Mouse (Mus musculus) CD4-positive helper T cell, adult 2 months (primary cell): ENCODE data around the gene Cabp1.

Source experiments
- DNase-seq: peaks from one replicate; pipeline ENCODE4 v3.0.0-alpha.2; 2012; ENCODE audit warnings: low read depth, missing footprints, low spot score

The Cabp1 gene

DNA sequence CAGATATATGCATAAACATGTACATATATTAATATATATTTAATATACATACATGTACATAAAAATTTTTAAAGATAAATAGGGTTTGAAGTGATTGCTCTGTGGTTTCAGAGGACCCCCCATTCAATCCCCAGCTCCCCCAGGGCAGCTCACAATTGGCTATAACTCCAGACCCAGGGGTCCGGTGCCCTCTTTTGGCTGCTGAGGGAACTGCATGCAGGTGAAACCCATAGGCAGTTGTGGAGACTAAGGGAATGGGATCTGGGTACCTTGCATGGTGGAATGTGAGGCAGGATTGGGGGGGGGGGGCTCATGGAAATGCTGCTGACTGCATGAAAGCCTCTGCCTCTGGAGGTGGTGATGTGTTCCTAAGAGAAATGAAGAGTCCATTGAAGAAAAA, 16.2 kb upstream of the Cabp1 start:
- DNase-seq = peak; percentile 46

DNA sequence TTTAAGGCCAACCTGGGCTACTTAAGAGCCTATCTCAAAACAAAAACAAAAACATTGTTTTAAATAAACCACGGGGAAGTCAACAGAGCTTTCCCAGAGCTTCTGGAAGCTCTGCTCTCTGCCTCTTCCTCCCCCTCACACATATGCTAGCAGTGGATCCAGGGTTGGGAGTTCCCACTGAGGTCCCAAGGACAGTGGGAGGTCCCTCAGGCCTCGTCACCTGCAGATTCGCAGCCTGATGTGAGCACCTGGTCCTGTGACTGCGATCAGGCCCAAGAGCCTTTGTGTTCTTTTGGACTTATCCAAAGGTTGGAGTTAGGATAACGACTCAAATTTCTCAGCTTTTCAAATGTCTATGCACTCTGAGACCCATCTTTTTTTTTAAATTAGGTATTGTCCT, 14.4 kb upstream of the Cabp1 start:
- no peak for DNase-seq

DNA sequence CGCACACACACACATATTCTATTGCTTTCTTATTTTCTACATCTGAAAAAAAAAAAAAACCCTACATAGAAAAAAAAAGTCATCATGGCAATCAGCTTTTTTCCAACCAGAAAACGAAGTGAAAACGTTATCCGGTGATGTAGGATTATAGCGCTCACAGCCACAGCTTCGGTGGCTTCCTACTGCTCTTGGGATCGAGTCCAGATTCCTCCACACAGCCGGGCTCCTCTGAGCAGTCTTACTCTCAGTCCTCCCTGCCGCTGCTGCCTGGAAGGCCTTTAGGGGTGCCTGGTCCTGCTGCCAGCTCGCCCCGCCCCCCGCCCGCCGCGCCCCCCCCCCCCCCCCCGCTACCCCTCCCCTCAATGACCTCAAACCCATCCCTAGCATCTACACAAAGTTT, 13.7 kb upstream of the Cabp1 start:
- DNase-seq = no peak

DNA sequence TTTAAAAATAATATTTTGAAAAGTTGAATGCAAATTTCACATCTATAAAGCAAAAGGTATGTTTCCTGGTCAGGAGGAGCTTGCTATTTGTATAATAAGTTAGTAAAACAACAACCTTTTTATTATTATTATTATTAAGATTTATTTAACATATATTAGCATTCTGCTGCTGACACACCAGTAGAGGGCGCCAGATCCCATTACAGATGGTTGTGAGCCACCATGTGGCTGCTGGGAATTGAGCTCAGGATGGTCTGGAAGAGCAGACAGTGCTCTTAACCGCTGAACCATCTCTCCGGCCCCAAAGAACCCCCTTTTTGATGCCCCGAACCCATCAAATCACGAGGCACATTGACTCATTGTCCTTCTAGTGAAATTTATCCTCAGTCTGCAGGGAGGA, 13.1 kb upstream of the Cabp1 start:
- DNase-seq = no peak

DNA sequence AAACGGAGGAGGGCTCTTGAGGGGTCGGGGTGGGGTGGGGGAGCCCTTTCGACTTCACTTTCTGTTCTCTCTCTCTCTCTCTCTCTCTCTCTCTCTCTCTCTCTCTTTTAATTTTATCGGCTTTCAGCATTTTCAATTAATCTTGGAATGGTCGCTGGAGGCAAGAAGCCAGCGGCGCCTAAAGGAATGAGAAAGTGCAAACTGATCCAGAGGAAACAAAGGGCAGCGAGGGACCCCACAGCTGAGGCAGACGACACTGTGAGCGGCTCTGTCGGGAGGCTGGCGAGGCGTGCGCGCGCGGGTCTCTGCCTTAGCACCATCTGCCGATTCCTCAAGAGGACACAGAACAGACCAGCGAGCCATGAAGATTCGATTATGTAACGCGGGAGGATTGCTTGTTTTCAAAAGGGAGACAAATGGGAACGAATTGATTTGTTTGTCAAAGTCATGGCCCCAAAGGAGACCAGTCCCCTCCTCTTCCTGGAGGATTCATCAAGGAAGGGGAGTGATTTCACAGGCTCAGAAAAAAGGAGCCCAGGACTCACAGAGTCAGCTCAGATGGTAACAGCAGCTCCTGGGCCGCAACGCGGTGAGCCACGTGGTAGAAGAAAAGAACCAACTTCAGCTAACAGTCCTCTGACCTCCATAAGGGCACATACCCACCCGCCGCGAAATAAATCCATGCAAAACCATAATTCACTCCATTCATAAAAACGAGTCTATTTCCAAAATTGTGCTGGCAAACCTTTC, 10.6 kb upstream of the Cabp1 start:
- DNase-seq = no peak

DNA sequence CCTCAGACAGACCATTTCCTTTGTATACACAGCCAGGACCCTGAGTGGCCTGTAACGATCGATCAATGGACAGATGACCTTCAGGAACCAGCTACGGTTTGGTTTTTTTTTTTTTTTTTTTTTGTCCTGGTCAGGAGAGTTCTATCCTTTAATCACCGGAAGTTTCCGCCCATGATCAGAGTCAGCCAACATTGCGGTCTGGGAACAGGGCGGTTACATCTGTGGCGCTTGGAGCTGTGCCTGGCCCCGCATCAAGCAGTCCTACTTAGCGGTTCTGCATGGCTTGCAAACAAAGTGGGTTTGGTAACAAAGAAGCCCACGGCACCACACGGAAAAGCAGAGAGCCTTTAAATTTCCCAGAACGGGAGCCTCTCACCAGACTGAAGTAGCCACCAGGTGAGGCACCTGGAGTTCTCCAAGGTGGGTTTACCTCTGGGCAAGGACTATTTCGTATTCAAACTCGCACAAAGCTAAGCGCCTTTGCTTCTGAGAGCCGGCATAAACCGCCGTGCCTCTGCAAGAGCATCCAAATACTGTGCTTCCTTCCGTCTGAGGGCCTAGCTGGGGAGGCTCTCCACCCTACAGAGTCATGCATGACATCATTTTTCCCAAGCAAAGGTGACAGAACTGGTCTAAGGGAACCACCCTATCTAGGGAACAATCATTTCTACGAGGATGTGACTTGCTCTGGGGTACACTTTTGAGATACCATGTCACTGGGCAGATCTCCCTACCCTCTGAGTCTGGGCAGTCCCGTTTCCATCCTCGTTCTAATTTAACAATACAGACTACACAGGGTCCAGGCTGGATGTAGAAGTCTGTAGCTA, 9.8 kb upstream of the Cabp1 start:
- peak; percentile 19 for DNase-seq

DNA sequence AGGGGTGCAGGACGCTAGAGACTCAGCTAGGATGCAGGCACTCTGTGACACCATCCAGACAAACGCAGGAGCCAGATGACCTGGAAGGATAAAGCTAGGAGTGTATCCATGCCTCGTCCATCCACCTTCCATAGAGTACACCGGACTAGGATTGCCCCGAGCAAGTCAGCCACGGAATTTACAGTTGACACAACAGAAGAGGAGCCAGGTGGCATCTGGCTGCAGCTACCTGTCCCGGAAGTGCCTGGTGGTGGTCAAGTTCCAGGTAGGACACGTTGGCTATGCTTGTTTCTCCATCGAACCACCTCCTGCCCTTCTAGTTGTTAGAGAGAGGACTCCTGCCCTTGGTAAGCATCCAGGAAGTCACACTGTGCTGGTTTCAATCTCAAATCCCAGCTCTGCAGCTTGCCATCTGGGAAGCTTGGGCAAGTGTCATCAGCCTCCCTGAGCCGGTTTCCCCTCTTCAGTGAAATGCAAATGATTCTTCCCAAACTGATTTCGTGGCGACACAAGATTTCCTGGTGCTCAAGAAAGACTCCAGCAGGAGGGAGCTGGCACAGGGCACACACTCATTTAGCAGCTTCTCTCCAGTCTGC, 543 bp upstream of the Cabp1 start:
- no peak for DNase-seq

DNA sequence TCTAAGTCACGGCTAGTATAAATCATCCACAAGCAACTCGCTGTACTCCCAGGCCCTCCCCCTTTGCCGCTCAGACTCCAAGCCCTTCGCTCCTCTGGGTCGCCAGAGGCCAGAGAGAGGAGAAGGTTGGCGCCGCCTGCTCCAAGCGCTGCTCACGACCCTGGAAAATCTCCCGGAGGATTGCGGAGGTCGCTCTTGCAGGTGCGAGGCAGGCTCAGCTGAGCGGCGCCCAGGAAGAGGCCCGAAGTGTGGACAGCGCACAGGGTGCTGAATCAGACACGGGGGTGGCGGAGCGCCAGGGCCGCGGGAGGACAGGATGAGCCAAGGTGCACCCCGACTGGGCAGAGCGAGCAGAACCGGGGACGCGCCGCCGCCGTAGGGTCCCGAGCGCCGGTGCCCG, 955 bp downstream of the Cabp1 start:
- peak; percentile 60 for DNase-seq

DNA sequence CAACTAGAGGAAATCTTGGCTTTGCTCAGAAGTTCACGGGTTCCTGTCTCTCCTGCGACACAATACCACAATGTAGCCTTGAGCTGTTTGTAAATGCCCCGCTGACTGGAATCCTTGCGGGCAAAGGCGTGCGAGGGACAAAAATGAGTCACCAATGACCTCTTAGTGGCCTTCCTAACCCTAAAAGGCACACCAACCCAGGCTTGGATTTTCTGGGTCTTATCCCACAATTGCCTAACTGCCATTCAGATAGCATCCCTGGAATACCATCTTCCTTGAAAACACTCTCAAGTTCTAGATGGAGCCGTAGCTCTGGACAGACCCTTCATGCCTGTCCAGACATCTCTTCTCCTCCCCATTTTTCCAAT, 1.4 kb downstream of the Cabp1 start:
- DNase-seq = no peak

DNA sequence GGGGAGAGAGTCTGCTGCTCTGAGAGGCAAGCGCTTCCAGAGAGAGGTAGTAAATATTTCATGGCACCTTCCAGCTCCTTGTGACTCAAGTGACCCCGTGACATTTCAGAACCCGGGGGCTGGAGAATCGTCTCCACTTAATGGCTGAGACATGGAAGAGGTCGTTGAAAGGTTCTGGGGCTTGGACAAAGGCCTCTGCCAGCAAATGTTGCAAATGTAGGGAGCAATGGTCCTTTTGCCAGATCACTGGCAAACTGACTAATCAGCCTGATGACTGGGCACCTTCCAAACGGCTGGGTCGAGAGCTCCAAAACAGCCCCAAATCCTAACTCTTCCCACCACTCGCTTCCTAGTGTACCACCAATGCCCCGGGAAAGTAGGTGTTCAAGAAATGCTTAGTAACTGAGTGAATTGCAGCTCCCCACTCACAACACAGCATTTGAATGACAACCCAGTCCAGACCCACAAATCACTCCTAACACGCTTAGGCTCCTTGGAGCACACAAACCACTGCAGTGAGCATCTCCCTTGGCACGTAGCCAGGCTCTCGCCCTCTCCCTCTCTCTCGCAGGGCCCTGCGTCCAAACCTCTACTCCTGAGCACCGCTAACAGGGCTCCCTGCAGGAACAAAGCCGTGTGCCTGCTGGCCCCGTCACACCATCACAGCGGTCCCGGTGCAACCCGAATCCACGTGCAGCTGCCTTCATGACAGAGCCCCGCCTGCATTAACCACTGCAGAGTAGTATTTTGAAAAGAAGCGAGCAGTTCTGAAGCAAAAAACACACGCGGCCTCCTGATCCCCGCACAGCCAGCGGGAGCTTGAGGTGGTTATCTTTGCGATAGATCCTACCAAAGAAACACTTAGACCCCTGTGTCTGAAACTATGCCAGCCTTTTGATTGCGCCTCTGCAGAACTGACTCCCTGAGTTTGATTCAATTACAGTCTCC, 2.0 kb downstream of the Cabp1 start:
- DNase-seq = no peak

DNA sequence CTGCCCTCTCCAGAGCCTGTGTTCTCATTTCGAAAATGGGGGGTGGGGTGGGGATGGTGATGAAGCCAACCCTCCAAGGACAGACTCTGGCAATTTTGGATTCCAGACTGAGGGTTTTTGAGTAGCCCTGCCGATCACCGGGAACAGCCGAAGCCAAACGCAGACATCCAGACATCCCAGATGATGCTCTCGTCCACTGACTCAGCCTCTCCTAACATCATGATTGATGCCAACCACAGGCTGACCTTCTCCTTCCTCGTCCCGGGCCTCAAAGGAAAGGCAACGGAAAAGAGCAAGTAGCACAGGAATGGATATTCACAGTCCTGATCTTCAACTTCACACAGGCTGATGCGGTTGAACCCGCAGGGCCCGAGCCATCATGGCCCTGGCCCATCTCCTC, 4.1 kb downstream of the Cabp1 start:
- DNase-seq = no peak

DNA sequence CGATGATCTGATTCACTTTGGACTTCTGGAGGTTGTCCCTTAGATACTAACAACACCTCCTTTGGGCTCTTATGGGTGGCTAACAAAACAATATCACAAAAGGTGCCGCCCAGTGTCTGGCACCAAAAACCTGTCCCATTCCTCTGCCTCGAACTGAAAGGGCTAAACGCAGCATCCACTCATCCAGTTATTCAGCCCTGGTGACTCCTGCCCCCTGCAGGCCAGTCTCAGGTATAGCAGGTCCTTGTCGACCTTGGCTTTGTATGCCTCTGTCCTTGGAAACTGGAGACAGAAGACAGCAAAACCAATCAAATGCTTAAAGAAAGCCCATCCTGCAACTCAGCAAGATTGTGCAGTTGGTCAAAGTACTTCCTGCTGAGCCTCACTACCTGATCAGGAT, 5.4 kb downstream of the Cabp1 start:
- DNase-seq = peak; percentile 67

DNA sequence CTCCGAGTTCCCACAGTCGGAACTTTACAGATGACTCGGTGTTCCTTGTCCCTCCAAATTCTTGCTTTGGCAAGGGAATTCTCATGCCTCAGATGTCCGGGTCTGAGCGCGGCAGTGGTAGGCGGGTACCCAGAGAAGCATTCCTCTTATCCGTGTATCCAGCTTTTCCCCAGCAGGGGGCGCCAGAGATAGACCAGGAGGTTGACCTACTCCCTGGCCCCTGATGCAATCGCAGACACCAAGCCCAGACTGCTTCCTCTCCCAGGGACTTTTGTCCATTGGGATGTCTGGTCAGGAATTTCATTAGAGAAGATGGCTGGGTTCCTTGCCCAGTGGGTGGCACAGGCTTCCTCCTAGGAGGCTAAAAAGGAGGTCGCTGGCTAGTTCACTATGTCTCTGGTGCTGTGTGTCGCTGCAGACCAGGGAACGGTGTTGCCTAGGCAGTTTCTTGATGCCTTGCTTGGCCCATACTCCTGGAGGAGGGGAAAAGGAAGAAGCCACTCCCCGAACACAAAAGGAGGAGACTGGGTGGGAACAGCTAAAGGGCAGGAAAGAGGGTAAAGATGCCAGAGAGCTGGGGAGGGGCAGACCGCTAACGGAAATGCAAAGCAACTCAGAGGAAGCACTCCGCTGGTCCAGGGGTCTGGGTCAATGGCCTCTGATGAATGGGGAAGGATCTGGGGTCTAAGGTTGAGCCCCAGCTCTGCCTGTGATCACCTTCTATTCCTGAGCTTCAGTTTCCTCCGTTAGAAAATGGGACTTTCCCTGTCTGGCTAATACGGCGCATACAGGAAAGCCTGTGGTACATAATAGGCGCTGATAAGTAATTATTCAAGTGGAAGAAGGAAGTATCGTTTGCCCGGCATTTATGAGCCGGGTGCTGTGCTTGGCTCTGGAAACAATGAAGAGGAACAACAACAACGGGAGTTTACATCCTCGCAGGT, 6.7 kb downstream of the Cabp1 start:
- peak; percentile 82 for DNase-seq

DNA sequence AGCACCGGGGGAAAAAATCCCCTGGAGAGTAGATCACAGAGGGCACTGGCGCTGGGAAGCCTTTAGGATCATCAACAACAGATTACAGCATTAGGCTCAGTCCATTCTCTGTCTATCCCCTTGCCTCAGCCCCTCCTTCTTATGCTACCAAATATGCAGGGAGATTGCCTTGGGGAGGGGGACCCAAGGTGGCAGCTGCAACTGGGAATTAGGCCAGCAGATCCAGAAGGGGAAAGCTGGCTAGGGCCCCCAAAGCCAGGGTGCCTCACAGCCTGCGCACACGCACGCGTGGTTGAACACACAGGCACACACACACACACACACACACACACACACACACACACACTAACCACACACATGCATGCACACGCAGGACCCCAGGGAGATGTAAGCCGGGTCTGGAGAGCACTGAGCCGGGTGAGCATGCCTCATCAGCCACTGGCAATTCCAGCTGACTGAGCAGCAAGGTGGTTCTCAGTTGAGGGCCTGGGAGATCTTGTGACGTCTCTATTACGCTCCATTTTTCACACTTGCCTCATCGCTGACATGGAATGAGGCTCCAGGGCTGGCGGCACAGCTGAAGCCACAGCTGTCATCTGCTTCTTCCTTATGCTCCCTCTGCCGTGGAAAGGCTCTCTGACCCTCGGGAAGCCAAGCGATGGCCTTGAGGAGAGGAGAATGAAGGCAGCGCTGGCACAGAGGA, 7.7 kb downstream of the Cabp1 start:
- peak; percentile 22 for DNase-seq

DNA sequence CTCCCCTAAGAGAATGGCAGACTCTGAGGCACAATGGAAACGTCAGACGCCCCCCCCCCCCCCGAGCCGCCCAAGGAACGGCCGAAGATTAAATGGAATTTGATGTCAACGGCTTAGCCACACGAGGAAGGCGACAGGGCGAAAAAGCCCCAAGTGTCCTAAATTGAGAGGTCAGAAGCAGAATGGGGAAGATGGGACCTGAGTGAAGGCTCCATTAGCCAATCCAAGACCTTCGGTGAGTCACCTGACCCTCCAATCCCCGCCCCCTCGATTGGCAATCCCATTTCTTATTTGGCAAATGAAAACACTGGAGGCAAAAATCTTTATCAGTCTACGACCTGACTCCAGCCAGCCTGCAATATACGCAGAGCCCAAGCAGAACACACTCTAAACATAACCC, 9.5 kb downstream of the Cabp1 start:
- DNase-seq = no peak

DNA sequence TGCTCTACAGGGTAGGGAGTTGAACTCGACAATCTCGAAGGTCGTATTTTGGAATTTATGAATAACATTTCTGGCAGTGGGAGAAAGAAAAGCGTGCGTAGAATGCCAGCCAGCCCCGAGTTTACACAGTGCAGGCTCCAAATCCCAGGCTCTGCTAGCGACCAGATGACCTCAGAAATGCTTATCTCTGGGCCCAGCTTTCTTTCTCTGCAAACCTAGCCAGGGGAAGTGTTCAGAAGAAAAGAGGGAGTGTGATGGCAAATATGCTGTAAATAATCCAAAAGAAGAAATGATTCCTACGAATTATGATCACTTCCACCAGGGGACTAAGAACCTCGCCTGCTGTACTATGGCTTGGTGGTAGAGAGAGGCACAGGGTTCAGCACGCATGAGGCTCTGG, 10.7 kb downstream of the Cabp1 start:
- no peak for DNase-seq

DNA sequence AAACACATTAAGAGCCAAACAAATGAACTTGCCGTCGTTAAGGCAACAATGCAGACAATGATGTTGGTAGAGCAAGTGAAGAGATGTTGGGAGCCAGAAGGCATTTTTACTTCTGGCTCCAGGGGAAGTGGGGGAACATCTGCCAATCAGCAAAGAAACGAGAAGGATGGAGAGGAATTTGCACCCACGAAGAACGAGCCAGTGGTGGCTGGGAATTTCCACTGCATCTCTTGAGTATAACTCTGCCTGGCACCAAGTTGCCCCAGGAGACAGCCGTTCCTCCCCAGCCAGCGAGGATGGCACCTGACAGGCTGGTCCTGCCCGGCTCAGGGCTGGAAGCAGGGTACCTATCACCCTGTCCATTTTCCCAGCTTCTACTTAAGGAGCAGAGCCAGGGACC, 11.3 kb downstream of the Cabp1 start:
- DNase-seq = no peak

DNA sequence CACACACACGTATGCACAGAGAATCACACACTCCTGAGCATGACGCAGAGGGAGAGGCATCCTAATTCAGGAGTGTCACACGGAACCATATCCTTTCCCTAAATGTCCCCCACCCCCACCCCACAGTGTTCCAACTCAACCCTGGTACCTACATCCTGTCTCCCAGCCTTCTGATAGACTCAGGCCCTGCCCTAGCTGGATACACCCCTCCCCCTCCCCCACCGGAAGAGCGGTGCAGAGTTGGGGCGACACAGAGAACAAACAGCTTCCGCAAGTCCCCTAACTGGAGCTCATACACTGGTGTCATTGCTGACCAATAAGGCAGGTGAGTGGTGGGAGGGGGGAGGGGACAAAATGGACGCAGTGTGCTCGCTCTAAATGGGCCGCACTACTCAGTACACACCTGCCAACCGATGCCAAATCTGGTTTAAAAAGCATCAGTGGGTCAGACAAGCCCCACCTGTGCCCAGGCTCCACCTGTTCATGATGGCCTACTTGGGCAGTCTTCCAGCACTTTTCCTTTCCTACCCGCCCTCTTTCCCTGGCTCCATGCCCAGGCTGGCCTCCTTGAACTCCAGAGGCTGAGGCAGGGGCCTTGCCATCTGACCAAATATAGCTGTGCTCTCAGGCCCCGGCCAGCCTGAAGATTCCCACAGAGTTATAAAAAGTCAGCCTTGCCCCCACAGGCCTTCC, 12.8 kb downstream of the Cabp1 start:
- DNase-seq = peak; percentile 55

DNA sequence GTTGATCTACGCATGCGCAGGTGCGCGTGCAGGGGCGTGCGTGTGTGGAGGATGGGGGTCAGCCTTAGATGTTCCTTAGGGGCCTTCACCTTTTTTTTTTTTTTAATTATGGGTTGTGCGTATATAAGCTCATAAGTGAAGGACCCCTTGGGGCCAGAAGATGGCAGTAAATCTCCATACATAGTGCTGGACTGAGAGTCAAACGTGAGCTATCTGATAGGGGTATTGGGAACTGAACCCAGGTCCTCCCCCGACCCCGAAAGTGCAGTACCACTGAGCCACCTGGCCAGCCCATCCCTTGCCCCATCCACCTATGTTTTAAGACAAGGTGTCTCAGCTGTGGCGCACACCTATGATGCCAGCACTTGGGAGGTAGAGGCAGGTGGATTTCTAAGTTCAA, 14.6 kb downstream of the Cabp1 start:
- DNase-seq = no peak
